Mouse (Mus musculus) gonadal fat pad, adult 2 months (tissue): ENCODE measurements around the gene Ccr1. TPM values are rescaled to one million over a fixed set of nuclear protein-coding genes. Genes with fewer than 3 reads are reported as not detected.
"Not testable (repeated sequence)": the region's sequence is repeated elsewhere in the genome, so short reads cannot be mapped to it uniquely, and the experiment has no call there.

Experiments
- DNase-seq: peaks from one replicate; pipeline ENCODE4 v3.0.0-alpha.2; 2012; ENCODE audit warnings: low read depth
- polyA plus RNA-seq: library from polyadenylated mRNA; depleted of rRNA; stranded (reverse); fragments of >200 nt; gene quantifications from 2 replicates; pipeline ENCODE4 v1.2.3, GENCODE M21; 2012; rRNA removed

Ccr1 gene
- polyA plus RNA-seq, 1 experiment: 4.5 TPM

DNA sequence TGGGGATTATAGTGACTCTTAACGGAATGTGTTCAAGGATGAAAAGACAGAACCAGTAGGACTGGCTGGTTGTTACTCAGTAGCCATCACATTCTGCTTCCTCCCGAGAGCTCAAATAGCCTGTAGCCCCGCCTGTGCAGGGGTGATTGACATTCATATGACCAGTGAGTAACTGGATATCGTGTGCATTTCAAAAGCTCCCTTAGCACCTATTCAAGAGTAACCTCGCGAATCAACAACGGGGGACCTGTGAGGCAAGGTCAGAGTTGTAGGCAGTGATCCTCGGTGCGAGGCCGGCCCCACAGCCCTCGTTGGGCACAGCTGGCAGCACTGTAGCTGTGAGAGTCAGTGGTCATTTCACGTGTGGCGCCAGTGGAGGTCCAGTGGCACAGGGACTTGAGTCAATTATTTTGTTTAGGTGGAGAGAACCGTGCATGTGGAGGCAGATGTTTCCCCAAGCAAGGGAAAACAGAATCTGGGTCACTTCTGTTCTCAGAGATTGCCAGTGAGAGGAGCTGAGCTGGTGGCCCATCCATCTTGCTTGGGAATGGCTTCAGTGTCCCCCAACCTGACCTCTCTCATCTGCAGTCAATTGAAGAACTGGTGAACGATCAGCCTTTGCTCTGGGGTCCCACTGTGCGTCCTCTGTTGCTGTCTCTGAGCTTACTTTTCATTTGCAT, 41.1 kb downstream of the Ccr1 start:
- no peak for DNase-seq

DNA sequence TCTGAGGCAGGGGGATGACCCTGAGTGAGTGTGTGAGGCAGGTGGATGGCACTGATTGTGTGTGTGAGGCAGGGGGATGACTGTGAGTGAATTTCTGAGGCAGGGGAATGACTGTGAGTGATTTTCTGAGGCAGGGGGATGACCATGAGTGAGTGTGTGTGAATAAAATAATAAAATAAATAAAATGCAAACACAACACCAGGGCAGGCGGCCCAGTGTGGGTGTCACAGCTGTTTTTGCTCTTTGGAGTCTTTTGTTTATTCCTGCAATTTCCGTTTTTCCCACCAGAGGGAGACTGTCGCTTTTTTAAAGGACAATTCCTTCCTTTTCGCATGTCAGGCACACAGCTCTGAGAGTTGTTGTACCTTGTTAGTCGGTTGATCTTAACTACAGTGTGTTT, 42.5 kb downstream of the Ccr1 start:
- DNase-seq: not testable (repeated sequence)

GRCm38 (mm10) chr9:123925101-123925946, 43.2 kb downstream of the Ccr1 start:
- no peak for DNase-seq

DNA sequence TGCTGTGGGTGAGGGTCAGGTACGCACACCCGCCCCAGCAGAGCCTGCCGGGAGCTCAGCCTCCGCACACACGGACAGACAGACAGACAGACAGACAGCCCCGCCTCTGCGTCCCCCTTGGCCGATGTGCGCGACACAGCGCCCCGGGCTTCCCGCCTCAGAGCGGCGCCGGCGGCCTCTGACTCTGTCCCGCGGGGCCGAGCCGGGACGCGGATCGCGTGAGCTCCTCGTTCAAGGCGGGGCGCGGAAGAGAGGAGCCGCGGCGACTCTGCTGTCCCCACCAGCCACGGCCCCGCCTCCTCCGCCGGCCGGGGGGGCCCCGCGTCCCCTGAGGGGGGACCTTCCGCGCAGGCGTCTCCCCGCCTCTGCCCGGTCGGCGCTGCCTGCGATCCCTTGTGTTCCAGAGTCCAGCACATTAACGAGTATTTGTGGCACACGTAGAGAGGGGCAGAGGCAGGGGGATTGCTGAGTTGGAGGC, 43.9 kb downstream of the Ccr1 start:
- DNase-seq: no peak

GRCm38 (mm10) chr9:123924035-123924434, 44.5 kb downstream of the Ccr1 start:
- DNase-seq: not testable (repeated sequence)

DNA sequence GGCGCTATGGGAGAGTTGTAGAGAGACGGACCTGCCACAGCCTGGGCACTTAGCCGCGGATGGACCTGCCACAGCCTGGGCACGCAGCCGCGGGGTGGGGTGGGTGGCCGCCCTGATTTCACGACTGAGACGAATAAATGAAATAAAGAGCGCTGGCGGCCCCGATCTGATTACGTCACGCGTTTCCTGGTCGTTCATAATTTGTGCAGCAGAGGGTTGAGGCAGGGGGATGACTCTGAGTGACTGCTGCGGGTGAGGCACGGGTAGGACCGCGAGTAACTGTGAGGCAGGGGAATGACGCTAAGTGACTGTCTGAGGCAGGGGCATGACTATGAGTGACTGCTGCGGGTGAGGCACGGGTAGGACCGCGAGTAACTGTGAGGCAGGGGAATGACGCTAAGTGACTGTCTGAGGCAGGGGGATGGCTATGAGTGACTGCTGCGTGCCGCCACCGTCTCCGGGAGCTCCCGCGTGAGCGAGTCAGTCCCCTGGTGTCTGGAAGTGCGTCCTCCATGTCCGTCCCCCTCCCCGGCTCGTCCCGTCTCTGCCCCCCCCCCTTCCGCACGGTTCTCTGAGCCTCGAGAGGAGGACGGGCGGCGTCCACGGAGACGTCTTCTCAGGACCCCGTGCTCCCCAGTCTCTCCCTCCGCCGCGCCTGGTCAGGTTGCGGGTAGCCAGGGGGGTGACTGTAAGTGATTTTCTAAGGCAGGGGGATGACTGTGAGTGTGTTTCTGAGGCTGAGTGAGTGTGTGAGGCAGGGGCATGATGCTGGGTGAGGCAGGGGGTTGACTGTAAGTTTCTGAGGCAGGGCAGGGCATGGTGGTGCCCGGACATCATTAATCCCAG, 45.1 kb downstream of the Ccr1 start:
- no peak for DNase-seq

Other genes with a start within 250 kb of the Ccr1 start
- gene Cxcr6, start 162.2 kb downstream of the Ccr1 start, polyA plus RNA-seq: 0.57 and 0.74 TPM in 2 replicates
- gene Fyco1, start 116.8 kb downstream of the Ccr1 start, polyA plus RNA-seq: 8.6 and 19.0 TPM in 2 replicates
- 0.20 and 0.30 TPM in 2 replicates for gene Xcr1, start 106.7 kb downstream of the Ccr1 start, polyA plus RNA-seq
- gene Ccr1l1, start 9.7 kb upstream of the Ccr1 start, polyA plus RNA-seq: 0.20 and 0.28 TPM in 2 replicates
- gene Ccr3, start 53.3 kb upstream of the Ccr1 start, polyA plus RNA-seq: 0.16 and 0.23 TPM in 2 replicates
- 5.6 and 8.2 TPM in 2 replicates for gene Ccr2, start 133.3 kb upstream of the Ccr1 start, polyA plus RNA-seq
- 2.9 and 3.1 TPM in 2 replicates for gene Ccr5, start 152.9 kb upstream of the Ccr1 start, polyA plus RNA-seq